Comparison of ENCODE assay signal across 8 mouse cellular contexts in the genomic region with DNA sequence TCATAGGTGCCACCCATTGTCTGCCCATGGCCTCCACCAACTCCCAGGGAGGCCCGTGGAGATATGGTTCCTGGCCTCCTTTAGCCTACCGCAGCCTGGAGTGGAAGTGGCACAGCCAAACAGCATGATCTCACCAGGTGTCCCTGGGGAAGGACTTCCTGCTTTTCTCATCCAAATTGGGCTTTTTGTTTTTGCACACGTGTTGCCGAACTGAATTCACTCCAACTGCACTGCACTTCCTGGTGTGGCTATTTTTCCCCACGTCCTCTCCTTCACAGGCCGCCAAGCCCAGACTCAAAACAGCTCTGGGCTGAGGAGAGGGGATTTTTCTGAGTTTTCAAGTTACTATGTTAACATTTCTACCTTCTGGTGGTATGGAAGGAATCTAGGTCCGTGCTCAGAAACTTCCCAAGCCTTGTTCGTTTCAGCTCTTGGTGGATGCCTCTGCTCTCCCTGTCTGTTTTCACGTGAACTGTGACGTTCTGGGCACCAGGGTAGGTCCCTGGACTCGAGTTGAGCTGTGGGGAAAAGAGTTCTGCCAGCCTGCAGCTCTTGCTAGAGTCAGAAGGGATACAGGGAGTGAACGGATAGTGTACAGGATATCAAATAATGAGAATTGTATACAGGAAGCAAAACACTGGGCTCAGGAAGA. TPM values are rescaled to one million over a fixed set of nuclear protein-coding genes. Genes with fewer than 3 reads are reported as not detected.
DNase-seq lines count a peak whose midpoint lies in the region; ATAC-seq and TF ChIP-seq lines count a peak whose summit lies in the region.

No protein-coding gene starts in this region.

- H3K27me3 ChIP-seq in hindbrain, embryonic 10.5 days (ENCODE audit: insufficient read depth, poor library complexity, severe bottlenecking), result no peaks in the 10 kb centered on the region
- no peaks in the 10 kb centered on the region for H3K27me3 ChIP-seq in hindbrain, embryonic 16.5 days (replicated peaks; ENCODE audit: control insufficient read depth, insufficient read depth, low read length)
- H3K27me3 ChIP-seq in hindbrain, embryonic 14.5 days (ENCODE audit: control insufficient read depth, insufficient read depth, low read length), result no peaks in the 10 kb centered on the region
- peaks cover 5% of the 10 kb centered on the region; the same call in 1 of the 2 replicates for H3K27me3 ChIP-seq in liver, embryonic 13.5 days

- H3K36me3 ChIP-seq in hindbrain, embryonic 10.5 days, result 0 out of 2 replicates have a peak, but pooled peaks cover 3% of the 10 kb centered on the region
- H3K36me3 ChIP-seq in hindbrain, embryonic 16.5 days (ENCODE audit: control insufficient read depth, insufficient read depth, low read length), result 0 out of 2 replicates have a peak, but pooled peaks cover 3% of the 10 kb centered on the region
- H3K36me3 ChIP-seq in hindbrain, embryonic 14.5 days (replicated peaks; ENCODE audit: control insufficient read depth, insufficient read depth), result peaks cover 18% of the 10 kb centered on the region
- H3K36me3 ChIP-seq in liver, embryonic 13.5 days, result no peaks in the 10 kb centered on the region

- TF ChIP-seq CTCF in embryonic fibroblast, embryonic 13.5 days (IDR thresholded peaks at IDR 0.05; ENCODE audit: borderline replicate concordance, insufficient read depth, low read length), result no peak

- H3K4me3 ChIP-seq in hindbrain, embryonic 10.5 days, result no peak overlapping the region
- no peak overlapping the region for H3K4me3 ChIP-seq in hindbrain, embryonic 16.5 days (ENCODE audit: low read length)
- no peak overlapping the region for H3K4me3 ChIP-seq in embryonic fibroblast, embryonic 13.5 days (ENCODE audit: insufficient read depth, low read length)
- H3K4me3 ChIP-seq in hindbrain, embryonic 14.5 days (replicated peaks; ENCODE audit: low read length), result no peak overlapping the region
- no peak overlapping the region for H3K4me3 ChIP-seq in liver, embryonic 13.5 days (replicated peaks)

- WGBS in hindbrain, embryonic 10.5 days, result 30% methylated on average over 12 of the region's 12 CpGs
- WGBS in hindbrain, embryonic 16.5 days, result 29% methylated on average over 12 of the region's 12 CpGs
- WGBS in hindbrain, embryonic 14.5 days, result 28% methylated on average over 12 of the region's 12 CpGs
- 45% methylated on average over 12 of the region's 12 CpGs for WGBS in liver, embryonic 13.5 days (ENCODE audit: insufficient replicate concordance)

- no peaks in the 10 kb centered on the region for H3K9me3 ChIP-seq in hindbrain, embryonic 10.5 days
- H3K9me3 ChIP-seq in hindbrain, embryonic 16.5 days (ENCODE audit: control insufficient read depth, low read length), result no peaks in the 10 kb centered on the region
- no peaks in the 10 kb centered on the region for H3K9me3 ChIP-seq in hindbrain, embryonic 14.5 days (ENCODE audit: control insufficient read depth, low read length)
- H3K9me3 ChIP-seq in liver, embryonic 13.5 days (replicated peaks), result no peaks in the 10 kb centered on the region

- H3K9ac ChIP-seq in hindbrain, embryonic 16.5 days (ENCODE audit: low read depth, low read length), result no peak overlapping the region
- no peak overlapping the region for H3K9ac ChIP-seq in hindbrain, embryonic 14.5 days
- no peak overlapping the region for H3K9ac ChIP-seq in liver, embryonic 13.5 days

- no peak for DNase-seq in hindbrain, embryonic 10.5 days (ENCODE audit: low spot score)
- no peak for DNase-seq in hindbrain, embryonic 14.5 days (ENCODE audit: low spot score)
- DNase-seq in liver, embryonic 13.5 days, result no peak
- DNase-seq in spleen, postnatal 10 days (ENCODE audit: low spot score in 2 of 2), result no peak
- no peak for DNase-seq in left cerebral cortex, adult 18-20 months (ENCODE audit: low spot score in 2 of 2)

- no peak for ATAC-seq in hindbrain, embryonic 16.5 days
- no peak for ATAC-seq in hindbrain, embryonic 14.5 days (ENCODE audit: low FRiP score)
- ATAC-seq in liver, embryonic 13.5 days (ENCODE audit: low read depth), result no peak
- ATAC-seq in erythroblast, adult 5-6 weeks (replicated peaks; ENCODE audit: low FRiP score, poor library complexity, severe bottlenecking), result no peak

- no peak overlapping the region for H3K4me2 ChIP-seq in hindbrain, embryonic 16.5 days (ENCODE audit: low read length)
- no peak overlapping the region for H3K4me2 ChIP-seq in hindbrain, embryonic 14.5 days (replicated peaks)
- no peak overlapping the region for H3K4me2 ChIP-seq in liver, embryonic 13.5 days

- no peak for TF ChIP-seq POLR2A in embryonic fibroblast, embryonic 13.5 days (IDR thresholded peaks at IDR 0.05; ENCODE audit: low read depth, low read length)

- peaks cover 60% of the 10 kb centered on the region for H3K4me1 ChIP-seq in hindbrain, embryonic 10.5 days (replicated peaks)
- H3K4me1 ChIP-seq in hindbrain, embryonic 16.5 days (ENCODE audit: control insufficient read depth, insufficient read depth, low read depth, low read length), result peaks cover 23% of the 10 kb centered on the region
- H3K4me1 ChIP-seq in embryonic fibroblast, embryonic 13.5 days (ENCODE audit: control insufficient read depth, insufficient read depth, low read length), result peaks cover 47% of the 10 kb centered on the region
- peaks cover 29% of the 10 kb centered on the region for H3K4me1 ChIP-seq in hindbrain, embryonic 14.5 days (replicated peaks; ENCODE audit: control insufficient read depth, insufficient read depth, low read length)
- H3K4me1 ChIP-seq in liver, embryonic 13.5 days (replicated peaks), result peaks cover 33% of the 10 kb centered on the region

- H3K27ac ChIP-seq in hindbrain, embryonic 10.5 days, result peak overlapping the region; percentile 67
- no peak overlapping the region for H3K27ac ChIP-seq in hindbrain, embryonic 16.5 days (ENCODE audit: low read depth, low read length)
- H3K27ac ChIP-seq in embryonic fibroblast, embryonic 13.5 days (ENCODE audit: insufficient read depth, low read length), result peak overlapping the region; percentile 85
- peak overlapping the region; percentile 18; the same call in 1 of the 2 replicates for H3K27ac ChIP-seq in hindbrain, embryonic 14.5 days
- H3K27ac ChIP-seq in liver, embryonic 13.5 days, result peak overlapping the region; percentile 44

RNA-seq across cellular contexts. Expression of gene Adam19, which starts 13.1 kb away (rescaled TPM):
- 12.9 and 14.0 TPM in 2 replicates for polyA plus RNA-seq in hindbrain, embryonic 10.5 days (2016; fragmentation: Nextera tagmentation; extraction: Ambion mirVana)
- 9.4 and 13.0 TPM in 2 replicates for polyA plus RNA-seq in hindbrain, embryonic 16.5 days (2015; fragmentation: Nextera tagmentation; extraction: Ambion mirVana)
- 91.6 and 111 TPM in 2 replicates for polyA plus RNA-seq in embryonic fibroblast, embryonic 13.5 days (2011; ENCODE audit: insufficient read length, low read depth, missing spikeins)
- 12.2 and 14.5 TPM in 2 replicates for polyA plus RNA-seq in hindbrain, embryonic 14.5 days (2014; fragmentation: Nextera tagmentation; extraction: Ambion mirVana)
- 1.1 and 1.6 TPM in 2 replicates for polyA plus RNA-seq in liver, embryonic 13.5 days (2015; fragmentation: Nextera tagmentation; extraction: Ambion mirVana)
- 10 to 100 TPM; 12.8 to 16.1 TPM for total RNA-seq in left cerebral cortex, adult 18-20 months (2021)
- 4.6 TPM in 2 replicates for total RNA-seq in erythroblast, adult 5-6 weeks (2015; ENCODE audit: low replicate concordance)
- total RNA-seq in erythroblast, adult 5-6 weeks (2017; ENCODE audit: low replicate concordance), result 5.6 and 6.2 TPM in 2 replicates

RNA-seq across cellular contexts. Expression of gene Gm12166, which starts 16.8 kb away (rescaled TPM):
- polyA plus RNA-seq in hindbrain, embryonic 10.5 days (2016; fragmentation: Nextera tagmentation; extraction: Ambion mirVana), result 2.6 and 4.0 TPM in 2 replicates
- polyA plus RNA-seq in hindbrain, embryonic 16.5 days (2015; fragmentation: Nextera tagmentation; extraction: Ambion mirVana), result 5.5 and 13.3 TPM in 2 replicates
- polyA plus RNA-seq in embryonic fibroblast, embryonic 13.5 days (2011; ENCODE audit: insufficient read length, low read depth, missing spikeins), result 3.0 and 15.8 TPM in 2 replicates
- 4.4 and 6.6 TPM in 2 replicates for polyA plus RNA-seq in hindbrain, embryonic 14.5 days (2014; fragmentation: Nextera tagmentation; extraction: Ambion mirVana)
- 3.0 and 3.3 TPM in 2 replicates for polyA plus RNA-seq in liver, embryonic 13.5 days (2015; fragmentation: Nextera tagmentation; extraction: Ambion mirVana)
- 1 to 10 TPM; 1.3 to 1.7 TPM for total RNA-seq in left cerebral cortex, adult 18-20 months (2021)
- total RNA-seq in erythroblast, adult 5-6 weeks (2015; ENCODE audit: low replicate concordance), result 4.4 and 4.8 TPM in 2 replicates
- total RNA-seq in erythroblast, adult 5-6 weeks (2017; ENCODE audit: low replicate concordance), result 4.3 and 8.9 TPM in 2 replicates
